8 mouse cellular contexts compared by ENCODE assay signal in genomic region chr13:40854451-40855058, GRCm38 (mm10). TPM values are rescaled to one million over a fixed set of nuclear protein-coding genes. Genes with fewer than 3 reads are reported as not detected.
DNase-seq lines count a peak whose midpoint lies in the region; ATAC-seq lines count a peak whose summit lies in the region.

No protein-coding gene starts in this region.

- DNase-seq in urinary bladder, postnatal 14 days (ENCODE audit: low spot score): peak; percentile 20
- DNase-seq in urinary bladder, adult 2 months (ENCODE audit: low spot score): no peak
- DNase-seq in midbrain, embryonic 14.5 days: peak; percentile 50
- no peak for DNase-seq in layer of hippocampus, adult 9-10 months (ENCODE audit: low spot score)

- H3K4me1 ChIP-seq in forebrain, embryonic 12.5 days: peaks cover 7% of the 10 kb centered on the region; the same call in 1 of the 2 replicates
- H3K4me1 ChIP-seq in hindbrain, embryonic 12.5 days: no peaks in the 10 kb centered on the region
- H3K4me1 ChIP-seq in limb, embryonic 15.5 days: peaks cover 13% of the 10 kb centered on the region
- 0 out of 2 replicates have a peak, but pooled peaks cover 4% of the 10 kb centered on the region for H3K4me1 ChIP-seq in midbrain, embryonic 14.5 days (ENCODE audit: control insufficient read depth, insufficient read depth, low read length)

- no peak overlapping the region for H3K9ac ChIP-seq in forebrain, embryonic 12.5 days
- peak overlapping the region; percentile 23; the same call in 1 of the 2 replicates for H3K9ac ChIP-seq in hindbrain, embryonic 12.5 days
- no peak overlapping the region for H3K9ac ChIP-seq in limb, embryonic 15.5 days
- H3K9ac ChIP-seq in midbrain, embryonic 14.5 days (replicated peaks; ENCODE audit: low read length): no peak overlapping the region

- 1% methylated on average over 13 of the region's 13 CpGs for WGBS in forebrain, embryonic 12.5 days
- 3% methylated on average over 13 of the region's 13 CpGs for WGBS in hindbrain, embryonic 12.5 days
- WGBS in limb, embryonic 15.5 days: 1% methylated on average over 13 of the region's 13 CpGs
- 3% methylated on average over 13 of the region's 13 CpGs for WGBS in midbrain, embryonic 14.5 days

- ATAC-seq in forebrain, embryonic 12.5 days (ENCODE audit: low FRiP score): peak; percentile 75; the same call in 1 of the 2 replicates
- 0 out of 2 replicates have a peak, but pooled peaks have one; percentile 46 for ATAC-seq in hindbrain, embryonic 12.5 days (ENCODE audit: low FRiP score)
- peak; percentile 78; the same call in 1 of the 2 replicates for ATAC-seq in limb, embryonic 15.5 days (ENCODE audit: insufficient number of reproducible peaks, low FRiP score, low TSS enrichment, low read depth)
- ATAC-seq in midbrain, embryonic 14.5 days (ENCODE audit: low FRiP score, low TSS enrichment): no peak
- no peak for ATAC-seq in erythroid progenitor cell, adult 5-6 weeks (replicated peaks; ENCODE audit: low FRiP score, poor library complexity, severe bottlenecking)

- H3K4me3 ChIP-seq in forebrain, embryonic 12.5 days (replicated peaks): peak overlapping the region; percentile 29
- peak overlapping the region; percentile 24 for H3K4me3 ChIP-seq in hindbrain, embryonic 12.5 days
- H3K4me3 ChIP-seq in limb, embryonic 15.5 days: peak overlapping the region; percentile 40
- H3K4me3 ChIP-seq in midbrain, embryonic 14.5 days (replicated peaks; ENCODE audit: low read depth, low read length): peak overlapping the region; percentile 20

- no peaks in the 10 kb centered on the region for H3K27me3 ChIP-seq in forebrain, embryonic 12.5 days
- no peaks in the 10 kb centered on the region for H3K27me3 ChIP-seq in hindbrain, embryonic 12.5 days
- H3K27me3 ChIP-seq in limb, embryonic 15.5 days: no peaks in the 10 kb centered on the region
- peaks cover 4% of the 10 kb centered on the region; the same call in 1 of the 2 replicates for H3K27me3 ChIP-seq in midbrain, embryonic 14.5 days (ENCODE audit: control insufficient read depth, insufficient read depth, low read length)

- no peaks in the 10 kb centered on the region for H3K36me3 ChIP-seq in forebrain, embryonic 12.5 days (replicated peaks)
- H3K36me3 ChIP-seq in hindbrain, embryonic 12.5 days: no peaks in the 10 kb centered on the region
- no peaks in the 10 kb centered on the region for H3K36me3 ChIP-seq in limb, embryonic 15.5 days
- no peaks in the 10 kb centered on the region for H3K36me3 ChIP-seq in midbrain, embryonic 14.5 days (ENCODE audit: control insufficient read depth, insufficient read depth, low read length)

- peak overlapping the region; percentile 49 for H3K4me2 ChIP-seq in forebrain, embryonic 12.5 days
- H3K4me2 ChIP-seq in hindbrain, embryonic 12.5 days (replicated peaks): peak overlapping the region; percentile 57
- peak overlapping the region; percentile 60 for H3K4me2 ChIP-seq in limb, embryonic 15.5 days
- peak overlapping the region; percentile 53 for H3K4me2 ChIP-seq in midbrain, embryonic 14.5 days (ENCODE audit: low read length)

- H3K27ac ChIP-seq in forebrain, embryonic 12.5 days: no peak overlapping the region
- H3K27ac ChIP-seq in hindbrain, embryonic 12.5 days: no peak overlapping the region
- no peak overlapping the region for H3K27ac ChIP-seq in limb, embryonic 15.5 days
- H3K27ac ChIP-seq in midbrain, embryonic 14.5 days (replicated peaks; ENCODE audit: low read depth, low read length): no peak overlapping the region

- H3K9me3 ChIP-seq in forebrain, embryonic 12.5 days: no peaks in the 10 kb centered on the region
- H3K9me3 ChIP-seq in hindbrain, embryonic 12.5 days (replicated peaks): no peaks in the 10 kb centered on the region
- H3K9me3 ChIP-seq in limb, embryonic 15.5 days: no peaks in the 10 kb centered on the region
- H3K9me3 ChIP-seq in midbrain, embryonic 14.5 days (ENCODE audit: control insufficient read depth, low read length): no peaks in the 10 kb centered on the region

RNA-seq across cellular contexts. Expression of gene Gcnt2, which starts 5.0 kb away (rescaled TPM):
- 10.3 and 20.4 TPM in 2 replicates for polyA plus RNA-seq in urinary bladder, adult 2 months (2012; rRNA removed)
- polyA plus RNA-seq in forebrain, embryonic 12.5 days (2016; fragmentation: Nextera tagmentation; extraction: Ambion mirVana): 3.6 and 4.4 TPM in 2 replicates
- polyA plus RNA-seq in hindbrain, embryonic 12.5 days (2016; fragmentation: Nextera tagmentation; extraction: Ambion mirVana): 5.0 and 5.8 TPM in 2 replicates
- 3.4 and 3.7 TPM in 2 replicates for polyA plus RNA-seq in limb, embryonic 15.5 days (2015; fragmentation: Nextera tagmentation; extraction: Ambion mirVana)
- polyA plus RNA-seq in midbrain, embryonic 14.5 days (2014; fragmentation: Nextera tagmentation; extraction: Ambion mirVana): 3.9 and 5.3 TPM in 2 replicates
- total RNA-seq in erythroid progenitor cell, adult 5-6 weeks (2015; ENCODE audit: low replicate concordance): 6.1 and 7.1 TPM in 2 replicates
- total RNA-seq in erythroid progenitor cell, adult 5-6 weeks (2017; ENCODE audit: low replicate concordance): 1.4 and 1.9 TPM in 2 replicates

Comparison
In these comparisons a context has a peak if more than half of its experiments do, and no peak if none do; other contexts are left out.
1. DNase-seq: peak in urinary bladder, postnatal 14 days (single experiment) and midbrain, embryonic 14.5 days (single experiment); none in urinary bladder, adult 2 months (single experiment) and layer of hippocampus, adult 9-10 months (single experiment).
2. ATAC-seq: peak in forebrain, embryonic 12.5 days (single experiment), hindbrain, embryonic 12.5 days (single experiment) and limb, embryonic 15.5 days (single experiment); none in midbrain, embryonic 14.5 days (single experiment) and erythroid progenitor cell, adult 5-6 weeks (single experiment).
3. Peak in every context shown above with its lines, with median percentiles within 50 percentile points of each other: H3K4me2 ChIP-seq and H3K4me3 ChIP-seq.